Mouse (Mus musculus) ES-E14 (cell line): ENCODE measurements at regions not wholly inside any gene's neighbourhood (a gene's known extent, or its start where the extent isn't known, plus 50 kb on each side); places are given as distances from the start of the nearest gene placed in this dataset.
"Not testable (repeated sequence)": the region's sequence is repeated elsewhere in the genome, so short reads cannot be mapped to it uniquely, and the experiment has no call there.

Experiments used
- DNase-seq: peaks from one replicate; pipeline ENCODE4 v3.0.0-alpha.2; 2013; ENCODE audit warnings: low read depth, low spot score
- H3K27ac ChIP-seq: 2 replicates; pipeline ENCODE4 v1.5.1; 2012; ENCODE audit warnings: low read depth, mild to moderate bottlenecking, low read length, moderate library complexity, mixed read lengths; ENCODE audit not compliant: poor library complexity, insufficient read depth, severe bottlenecking
- H3K36me3 ChIP-seq: 2 replicates; pipeline ENCODE4 v1.6.1; 2012; ENCODE audit warnings: mild to moderate bottlenecking, low read length, moderate library complexity, mixed read lengths; ENCODE audit not compliant: control insufficient read depth, poor library complexity, insufficient read depth, severe bottlenecking
- H3K4me1 ChIP-seq, 2 experiments: fragments of 150-350 bp in 1 of 2; sonication (generic) in 1 of 2; 2 replicates each; pipeline ENCODE4 v1.6.1; 2012; ENCODE audit warnings: low read length in 2 of 2, mild to moderate bottlenecking in 1 of 2, mixed read lengths in 1 of 2; ENCODE audit not compliant: control insufficient read depth in 2 of 2, insufficient read depth in 2 of 2, poor library complexity in 1 of 2
- H3K4me3 ChIP-seq, 2 experiments: fragments of 150-350 bp in 1 of 2; sonication (generic) in 1 of 2; 2 replicates each; pipeline ENCODE4 v1.5.1; 2012; ENCODE audit warnings: low read length in 2 of 2, low read depth in 1 of 2, mild to moderate bottlenecking in 1 of 2, mixed read lengths in 1 of 2; ENCODE audit not compliant: insufficient read depth in 1 of 2, poor library complexity in 1 of 2, severe bottlenecking in 1 of 2
- H3K9ac ChIP-seq: 2 replicates; pipeline ENCODE4 v1.6.1; 2012; ENCODE audit warnings: low read depth, mild to moderate bottlenecking, low read length, mixed read lengths; ENCODE audit not compliant: poor library complexity, insufficient read depth, severe bottlenecking
- H3K9me3 ChIP-seq: fragments of 150-350 bp; sonication (generic); 2 replicates; pipeline ENCODE4 v1.6.1; 2012; ENCODE audit warnings: low read depth, mild to moderate bottlenecking, low read length; ENCODE audit not compliant: control insufficient read depth, insufficient read depth
- CHD2 ChIP-seq: IDR thresholded peaks from 2 replicates; pipeline ENCODE4 v1.6.1; 2014; ENCODE audit warnings: mild to moderate bottlenecking, low read depth, low read length, inconsistent platforms
- HCFC1 ChIP-seq: IDR thresholded peaks from 2 replicates; pipeline ENCODE4 v1.6.1; 2012; ENCODE audit warnings: low read length, inconsistent platforms, borderline replicate concordance; ENCODE audit not compliant: insufficient read depth
- MAFK ChIP-seq: IDR thresholded peaks from 2 replicates; pipeline ENCODE4 v1.6.1; 2014; ENCODE audit warnings: mild to moderate bottlenecking, low read depth, low read length, inconsistent platforms; ENCODE audit not compliant: insufficient read depth
- ZC3H11A ChIP-seq: IDR thresholded peaks from 2 replicates; pipeline ENCODE4 v1.6.1; 2012; ENCODE audit warnings: low read depth, mild to moderate bottlenecking, inconsistent platforms, low read length, borderline replicate concordance
- ZNF384 ChIP-seq: IDR thresholded peaks from 2 replicates; pipeline ENCODE4 v1.6.1; 2012; ENCODE audit warnings: low read depth, low read length, inconsistent platforms
- in situ Hi-C, 2 experiments: fragments of 600-800 bp; cut with MboI; formaldehyde crosslinking; loops; one replicate each; pipeline ENCODE4 v1.15.1; 2025; ENCODE audit warnings: low sequenced_read_pairs in 2 of 2, inconsistent platforms in 1 of 2; ENCODE audit not compliant: unreplicated experiment in 2 of 2

GRCm38 (mm10) chr12:70655900-70656544 is 169.3 kb upstream of the Frmd6 start:
- H3K4me3 ChIP-seq: no peak overlapping the region
- H3K36me3 ChIP-seq: no peaks in the 10 kb centered on the region
- H3K4me1 ChIP-seq: peaks cover 0 to 2% of the 10 kb centered on the region in 2 experiments; a peak in 1 of 4 replicates
- no peak for TF ChIP-seq MAFK
- TF ChIP-seq ZC3H11A: no peak
- TF ChIP-seq ZNF384: no peak
- no peak for TF ChIP-seq CHD2
- no peak for TF ChIP-seq HCFC1
- H3K9me3 ChIP-seq: no peaks in the 10 kb centered on the region
- DNase-seq: no peak
- no peak overlapping the region for H3K9ac ChIP-seq
- in situ Hi-C loops: no loop called here
- no peak overlapping the region for H3K27ac ChIP-seq

- DNase-seq: no peak
- Histone ChIP-seq H3K27ac (no peak overlapping the region), H3K4me3 (no peak overlapping the region), H3K9ac (no peak overlapping the region), H3K9me3 (no peaks in the 10 kb centered on the region), H3K4me1 (peaks cover 0 to 2% of the 10 kb centered on the region in 2 experiments; a peak in 1 of 4 replicates), H3K36me3 (no peaks in the 10 kb centered on the region)
- no peak for TF ChIP-seq ZC3H11A
- in situ Hi-C loops: no loop called here
These were observed 168.4 kb upstream of the Frmd6 start for GRCm38 (mm10) chr12:70656805-70657492.

GRCm38 (mm10) chr12:70657493-70657810 is 167.9 kb upstream of the Frmd6 start:
- H3K4me3 ChIP-seq: no peak overlapping the region
- in situ Hi-C loops: no loop called here

GRCm38 (mm10) chr12:70658106-70658505 is 167.2 kb upstream of the Frmd6 start:
- H3K4me3 ChIP-seq: no peak overlapping the region
- H3K36me3 ChIP-seq: no peaks in the 10 kb centered on the region
- H3K27ac ChIP-seq: no peak overlapping the region
- in situ Hi-C loops: no loop called here
- TF ChIP-seq HCFC1 (no peak), MAFK (no peak)
- no peak for DNase-seq
- H3K9ac ChIP-seq: no peak overlapping the region
- no peaks in the 10 kb centered on the region for H3K9me3 ChIP-seq
- H3K4me1 ChIP-seq: peaks cover 0 to 2% of the 10 kb centered on the region in 2 experiments; a peak in 1 of 4 replicates

More at GRCm38 (mm10) chr12:70657493-70657810, 167.9 kb upstream of the Frmd6 start:
- TF ChIP-seq CHD2: no peak
- TF ChIP-seq ZC3H11A: no peak
- no peak for TF ChIP-seq ZNF384
- no peak for TF ChIP-seq HCFC1
- no peak for TF ChIP-seq MAFK
- no peaks in the 10 kb centered on the region for H3K36me3 ChIP-seq
- no peaks in the 10 kb centered on the region for H3K9me3 ChIP-seq
- H3K27ac ChIP-seq: no peak overlapping the region
- no peak overlapping the region for H3K9ac ChIP-seq
- no peak for DNase-seq
- H3K4me1 ChIP-seq: peaks cover 0 to 2% of the 10 kb centered on the region in 2 experiments; a peak in 1 of 4 replicates

- Histone ChIP-seq H3K4me3 (no peak overlapping the region), H3K9ac (no peak overlapping the region), H3K36me3 (no peaks in the 10 kb centered on the region), H3K27ac (no peak overlapping the region), H3K4me1 (peaks cover 0 to 2% of the 10 kb centered on the region in 2 experiments; a peak in 1 of 4 replicates), H3K9me3 (no peaks in the 10 kb centered on the region)
- TF ChIP-seq ZNF384 (no peak), ZC3H11A (no peak)
- DNase-seq: no peak
- in situ Hi-C loops: no loop called here
These were observed 164.9 kb upstream of the Frmd6 start for GRCm38 (mm10) chr12:70660388-70660787.

GRCm38 (mm10) chr12:70668158-70668557 is 157.2 kb upstream of the Frmd6 start:
- H3K36me3 ChIP-seq, in situ Hi-C loops, H3K9me3 ChIP-seq, H3K9ac ChIP-seq, H3K4me1 ChIP-seq, H3K27ac ChIP-seq, DNase-seq, H3K4me3 ChIP-seq: not testable (repeated sequence)
